Mouse (Mus musculus) hindlimb bud, embryonic 11.5 days (tissue): ENCODE data around the gene Lhfp.
"Not testable (repeated sequence)": the region's sequence is repeated elsewhere in the genome, so short reads cannot be mapped to it uniquely, and the experiment has no call there.

ENCODE experiments used
- DNase-seq: peaks from one replicate; pipeline ENCODE4 v3.0.0-alpha.2; 2012; ENCODE audit warnings: low read depth, low spot score; ENCODE audit errors: extremely low spot score

Lhfp gene

GRCm38 (mm10) chr3:53210691-53211526, 169.6 kb downstream of the Lhfp start:
- no peak for DNase-seq

- no peak for DNase-seq
These were observed 171.3 kb downstream of the Lhfp start for GRCm38 (mm10) chr3:53212599-53212998.

- no peak for DNase-seq
These were observed 172.0 kb downstream of the Lhfp start for GRCm38 (mm10) chr3:53213346-53213745.

- DNase-seq = no peak
These were observed 172.5 kb downstream of the Lhfp start for GRCm38 (mm10) chr3:53213746-53214271.

GRCm38 (mm10) chr3:53214386-53214785, 173.1 kb downstream of the Lhfp start:
- no peak for DNase-seq

- DNase-seq = no peak
These were observed 176.4 kb downstream of the Lhfp start for GRCm38 (mm10) chr3:53217697-53218096.

- no peak for DNase-seq
These were observed 180.4 kb downstream of the Lhfp start for GRCm38 (mm10) chr3:53221531-53222272.

- no peak for DNase-seq
These were observed 182.8 kb downstream of the Lhfp start for GRCm38 (mm10) chr3:53224141-53224540.

- no peak for DNase-seq
These were observed 184.4 kb downstream of the Lhfp start for GRCm38 (mm10) chr3:53225774-53226173.

- no peak for DNase-seq
These were observed 184.9 kb downstream of the Lhfp start for GRCm38 (mm10) chr3:53226223-53226622.

- DNase-seq = no peak
These were observed 186.5 kb downstream of the Lhfp start for GRCm38 (mm10) chr3:53227866-53228265.

- DNase-seq = no peak
These were observed 189.2 kb downstream of the Lhfp start for GRCm38 (mm10) chr3:53230562-53230961.

GRCm38 (mm10) chr3:53231112-53231511, 189.8 kb downstream of the Lhfp start:
- no peak for DNase-seq

GRCm38 (mm10) chr3:53232411-53232810, 191.1 kb downstream of the Lhfp start:
- not testable (repeated sequence) for DNase-seq

GRCm38 (mm10) chr3:53234689-53235088, 193.4 kb downstream of the Lhfp start:
- no peak for DNase-seq

GRCm38 (mm10) chr3:53236471-53236870, 195.1 kb downstream of the Lhfp start:
- DNase-seq = no peak

GRCm38 (mm10) chr3:53240150-53240549, 198.8 kb downstream of the Lhfp start:
- DNase-seq = no peak

- no peak for DNase-seq
These were observed 204.4 kb downstream of the Lhfp start for GRCm38 (mm10) chr3:53245571-53246208.

- no peak for DNase-seq
These were observed 205.8 kb downstream of the Lhfp start for GRCm38 (mm10) chr3:53247102-53247501.

GRCm38 (mm10) chr3:53248158-53248874, 207.0 kb downstream of the Lhfp start:
- no peak for DNase-seq

GRCm38 (mm10) chr3:53252556-53252955, 211.2 kb downstream of the Lhfp start:
- no peak for DNase-seq
